Mouse (Mus musculus) embryonic facial prominence, embryonic 14.5 days (tissue): ENCODE measurements at regions not wholly inside any gene's neighbourhood (a gene's known extent, or its start where the extent isn't known, plus 50 kb on each side); places are given as distances from the start of the nearest gene placed in this dataset.

ENCODE experiments used
- ATAC-seq: fragments of 200-750 bp; cut with Nextera tagmentation; 2 replicates; pipeline ENCODE4 v1.8.0; 2017; ENCODE audit warnings: low read depth, moderate number of reproducible peaks, moderate TSS enrichment
- DNase-seq: peaks from one replicate; pipeline ENCODE4 v3.0.0-alpha.2; 2015; ENCODE audit warnings: low spot score
- H3K27ac ChIP-seq: fragments of 300-500 bp; sonication (generic); replicated peaks from 2 replicates; pipeline ENCODE4 v1.5.1; 2014; ENCODE audit warnings: low read depth, mild to moderate bottlenecking, low read length, moderate library complexity
- H3K27me3 ChIP-seq: fragments of 300-500 bp; sonication (generic); replicated peaks from 2 replicates; pipeline ENCODE4 v1.6.1; 2014; ENCODE audit warnings: low read length; ENCODE audit not compliant: control insufficient read depth, insufficient read depth
- H3K36me3 ChIP-seq: fragments of 300-500 bp; sonication (generic); 2 replicates; pipeline ENCODE4 v1.6.1; 2014; ENCODE audit warnings: low read length, mixed read lengths; ENCODE audit not compliant: control insufficient read depth, insufficient read depth
- H3K4me1 ChIP-seq: fragments of 300-500 bp; sonication (generic); 2 replicates; pipeline ENCODE4 v1.6.1; 2014; ENCODE audit warnings: antibody characterized with exemption, low read length; ENCODE audit not compliant: control insufficient read depth, insufficient read depth
- H3K4me2 ChIP-seq: fragments of 300-500 bp; sonication (generic); 2 replicates; pipeline ENCODE4 v1.6.1; 2014; ENCODE audit warnings: low read depth, mild to moderate bottlenecking, low read length, moderate library complexity, mixed read lengths
- H3K4me3 ChIP-seq: fragments of 300-500 bp; sonication (generic); 2 replicates; pipeline ENCODE4 v1.5.1; 2014; ENCODE audit warnings: low read depth, mild to moderate bottlenecking, low read length
- H3K9ac ChIP-seq: fragments of 300-500 bp; sonication (generic); 2 replicates; pipeline ENCODE4 v1.6.1; 2014; ENCODE audit warnings: low read depth, mild to moderate bottlenecking, low read length, moderate library complexity, mixed read lengths
- H3K9me3 ChIP-seq: fragments of 300-500 bp; sonication (generic); 2 replicates; pipeline ENCODE4 v1.6.1; 2016; ENCODE audit warnings: low read length; ENCODE audit not compliant: control insufficient read depth
- WGBS: fragments of 180-500 bp; shearing (Covaris S2); extraction: QIAGEN DNeasy Blood & Tissue Kit; methylation state at CpG from one replicate; pipeline ENCODE4 v1.1.7; 2014; 5-methylcytosine and 5-hydroxymethylcytosine counted together

DNA sequence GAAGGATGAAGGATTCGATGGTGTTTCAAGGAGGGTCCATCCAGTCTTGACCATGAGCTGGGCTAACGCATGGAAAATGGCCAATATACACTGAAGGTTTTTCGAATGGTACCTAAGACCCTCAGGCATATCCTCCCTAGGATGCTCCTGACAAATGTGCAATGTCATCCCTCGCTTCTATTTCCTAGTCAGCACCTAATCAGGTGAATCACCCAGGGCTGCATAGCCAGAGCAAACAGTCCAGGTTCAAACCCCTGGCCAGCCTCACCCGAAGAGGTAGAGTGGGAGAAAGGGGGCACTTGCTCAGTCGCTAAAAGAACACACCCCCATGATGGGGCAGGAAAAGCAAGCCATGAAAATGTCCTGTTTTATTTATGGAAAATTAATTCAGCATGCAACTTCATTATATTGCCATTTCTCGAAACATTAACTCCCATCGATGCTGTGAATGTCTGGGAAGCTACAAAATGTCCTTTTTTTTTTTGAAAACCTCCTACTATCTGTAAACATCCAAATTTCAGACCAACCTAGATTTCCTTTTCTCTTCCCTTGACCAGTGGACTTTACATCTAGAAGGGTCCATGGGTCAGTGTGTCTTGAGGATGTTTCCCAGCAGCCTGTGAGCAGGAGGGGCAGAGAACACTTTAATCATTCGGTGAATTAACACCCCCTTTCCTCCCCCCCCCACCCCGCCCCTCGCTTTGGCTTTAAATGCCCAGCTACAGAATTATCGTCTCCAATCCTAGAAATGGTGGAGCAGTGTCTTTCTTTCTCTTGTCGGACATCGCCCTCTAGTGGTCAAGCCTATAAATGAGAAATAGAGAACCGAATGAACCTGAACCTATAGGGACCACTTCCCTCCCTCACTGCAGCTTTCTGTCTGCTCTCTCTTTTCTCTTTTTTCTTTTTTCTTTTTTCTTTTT lies 68.8 kb upstream of the Il12b start:
- H3K9ac ChIP-seq = no peak overlapping the region
- no peaks in the 10 kb centered on the region for H3K9me3 ChIP-seq
- H3K27ac ChIP-seq = no peak overlapping the region
- H3K36me3 ChIP-seq = no peaks in the 10 kb centered on the region
- 0 out of 2 replicates have a peak overlapping the region, but pooled peaks have one; percentile 21 for H3K4me2 ChIP-seq
- 37% methylated on average over 15 of the region's 15 CpGs for WGBS
- no peak overlapping the region for H3K4me3 ChIP-seq
- H3K27me3 ChIP-seq = no peaks in the 10 kb centered on the region
- peak; percentile 79 for DNase-seq
- no peaks in the 10 kb centered on the region for H3K4me1 ChIP-seq
- peak; percentile 79 for ATAC-seq

DNA sequence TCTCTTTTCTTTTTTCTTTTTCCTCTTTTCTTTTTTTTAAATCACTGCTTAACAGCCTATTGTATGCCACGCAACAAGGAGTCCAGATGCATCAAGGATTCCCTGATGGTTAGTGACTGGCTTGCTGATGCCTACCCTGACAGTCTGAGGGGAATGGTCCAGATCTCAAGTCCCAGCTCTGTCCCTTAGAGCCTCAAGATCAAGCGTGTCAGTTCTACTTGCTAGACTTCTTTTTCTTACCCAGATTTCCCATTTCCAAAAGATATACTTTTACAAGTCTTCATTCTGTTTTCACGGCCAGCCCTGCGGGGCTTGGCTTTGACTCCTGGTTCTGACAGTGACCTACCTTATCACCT lies 68.1 kb upstream of the Il12b start:
- Histone ChIP-seq H3K4me3 (no peak overlapping the region), H3K4me2 (no peak overlapping the region), H3K4me1 (no peaks in the 10 kb centered on the region), H3K27ac (no peak overlapping the region), H3K27me3 (no peaks in the 10 kb centered on the region), H3K36me3 (no peaks in the 10 kb centered on the region), H3K9me3 (no peaks in the 10 kb centered on the region), H3K9ac (no peak overlapping the region)
- no peak for DNase-seq
- 51% methylated on average over 4 of the region's 4 CpGs for WGBS
- ATAC-seq = no peak; the same call in 1 of the 2 replicates

DNA sequence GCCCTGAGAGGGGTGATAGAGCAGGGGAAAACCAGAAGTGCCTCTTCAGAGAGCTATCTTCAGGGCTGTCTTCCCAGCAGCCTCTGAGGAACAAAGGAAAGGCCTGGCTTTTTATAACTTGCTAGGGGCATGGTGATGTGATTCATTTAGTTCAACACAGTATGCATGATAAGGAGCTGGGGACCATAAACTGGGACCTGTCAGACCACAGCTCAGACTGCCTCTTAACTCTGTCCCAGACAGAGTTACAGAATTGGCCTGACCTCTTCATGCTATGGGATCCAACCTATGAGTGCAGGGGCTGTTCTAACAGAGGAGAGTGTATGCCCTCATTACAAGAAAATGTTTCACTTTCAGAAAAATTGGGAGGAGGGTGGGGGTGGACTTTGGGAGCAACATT lies 59.3 kb upstream of the Il12b start:
- H3K36me3 ChIP-seq = no peaks in the 10 kb centered on the region
- DNase-seq (no peak), ATAC-seq (no peak)
- H3K4me2 ChIP-seq = no peak overlapping the region
- H3K4me1 ChIP-seq = no peaks in the 10 kb centered on the region
- no peak overlapping the region for H3K4me3 ChIP-seq
- H3K27ac ChIP-seq = no peak overlapping the region
- H3K9me3 ChIP-seq = no peaks in the 10 kb centered on the region
- no peaks in the 10 kb centered on the region for H3K27me3 ChIP-seq
- no peak overlapping the region for H3K9ac ChIP-seq

DNA sequence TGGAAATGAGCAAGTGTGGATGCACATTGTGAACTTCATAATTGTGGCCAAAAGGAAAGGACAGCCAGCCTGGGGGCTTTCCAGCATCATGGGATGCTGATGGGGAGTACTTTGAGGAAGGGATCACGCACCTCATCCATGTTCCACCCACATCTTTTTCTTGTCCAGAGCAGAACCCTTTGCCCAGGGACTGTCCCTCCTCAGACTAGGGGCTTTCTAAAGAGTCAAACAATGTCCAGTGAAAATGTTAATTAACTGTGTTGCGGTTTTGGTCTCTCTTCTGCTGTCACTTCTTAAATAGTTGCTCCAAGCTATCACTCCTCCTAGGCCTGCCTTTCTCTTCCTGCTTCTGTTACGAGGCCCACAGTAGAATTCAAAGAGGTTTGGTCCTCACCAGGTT lies 51.6 kb upstream of the Il12b start:
- Histone ChIP-seq H3K4me2 (no peak overlapping the region), H3K9ac (no peak overlapping the region), H3K36me3 (no peaks in the 10 kb centered on the region), H3K27ac (no peak overlapping the region), H3K9me3 (no peaks in the 10 kb centered on the region), H3K4me3 (no peak overlapping the region), H3K4me1 (no peaks in the 10 kb centered on the region), H3K27me3 (no peaks in the 10 kb centered on the region)
- ATAC-seq = no peak
- 79% methylated on average over 3 of the region's 3 CpGs for WGBS
- DNase-seq = no peak

DNA sequence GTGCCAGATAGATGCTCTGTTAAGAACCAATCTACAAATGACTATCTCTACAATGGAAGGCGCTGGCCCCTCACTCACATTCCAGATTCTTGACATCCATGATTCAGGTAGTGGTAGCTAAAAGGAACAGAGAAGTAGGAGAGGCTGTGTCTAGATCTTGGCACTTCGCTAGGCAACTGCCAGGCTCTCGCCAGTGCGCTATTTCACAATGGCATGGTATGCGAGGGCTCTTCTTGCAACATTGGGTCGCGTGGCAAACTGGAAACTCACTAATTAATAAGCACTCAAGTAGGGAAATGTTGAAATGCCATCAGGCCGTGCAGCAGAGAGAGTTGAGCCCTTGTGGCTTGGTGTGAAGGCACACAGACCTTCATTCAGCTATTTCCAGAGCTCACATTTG lies 50.3 kb upstream of the Il12b start:
- no peak for ATAC-seq
- H3K4me1 ChIP-seq = no peaks in the 10 kb centered on the region

More for the DNA sequence above, 50.3 kb upstream of the Il12b start:
- Histone ChIP-seq H3K9ac (no peak overlapping the region), H3K4me2 (no peak overlapping the region), H3K36me3 (no peaks in the 10 kb centered on the region), H3K27me3 (no peaks in the 10 kb centered on the region), H3K27ac (no peak overlapping the region), H3K4me3 (no peak overlapping the region), H3K9me3 (no peaks in the 10 kb centered on the region)
- no peak for DNase-seq
- 82% methylated on average over 8 of the region's 8 CpGs for WGBS
